Mouse (Mus musculus): ENCODE measurements around the gene Ngdn. TPM values are rescaled to one million over a fixed set of nuclear protein-coding genes. Genes with fewer than 3 reads are reported as not detected.
"Not testable (repeated sequence)": the region's sequence is repeated elsewhere in the genome, so short reads cannot be mapped to it uniquely, and the experiment has no call there.

Gene Ngdn
- 10 to 100 TPM; 17.8 to 19.0 TPM for total RNA-seq (2021)
- long read RNA-seq, experiment 1, transcript Ngdn-201 (11 exons, 1,200 nt): major isoform, 27 of 28 reads
- long read RNA-seq, experiment 1, partial matches to known transcripts: 1 of 28 reads
- long read RNA-seq, experiment 1, other reads (novel, unspliced or antisense): 0 of 28 reads
- long read RNA-seq, experiment 2, transcript Ngdn-201 (11 exons, 1,200 nt): major isoform, 23 of 29 reads
- long read RNA-seq, experiment 2, partial matches to known transcripts: 4 of 29 reads
- long read RNA-seq, experiment 2, other reads (novel, unspliced or antisense): 2 of 29 reads

GRCm38 (mm10) chr14:55014991-55015766 lies at the start of gene Ngdn:
Gene Ngdn, plus strand, starts transcription at chr14:55015454.
- intact Hi-C loops (cut with DNase I; ENCODE audit: low total_unique reads): loop anchor here (5.0 kb wide), 1 partner anchor 113 kb away; no protein-coding TSS in a partner anchor
- peak; percentile 94 for DNase-seq

- intact Hi-C loops (cut with DNase I; ENCODE audit: low total_unique reads): no loop called here
- DNase-seq: no peak
Measured at GRCm38 (mm10) chr14:54965631-54966030, 49.6 kb upstream of the Ngdn start.

GRCm38 (mm10) chr14:54966320-54966977 lies 48.8 kb upstream of the Ngdn start, which contains the start of gene Myh6:
Gene Myh6, minus strand, starts transcription at chr14:54966927.
- no peak for DNase-seq
- intact Hi-C loops (cut with DNase I; ENCODE audit: low total_unique reads): no loop called here

- no peak for DNase-seq
- intact Hi-C loops (cut with DNase I; ENCODE audit: low total_unique reads): no loop called here
Measured at GRCm38 (mm10) chr14:54967874-54968273, 47.4 kb upstream of the Ngdn start.

GRCm38 (mm10) chr14:54968344-54968743 lies 46.9 kb upstream of the Ngdn start:
- DNase-seq: no peak
- intact Hi-C loops (cut with DNase I; ENCODE audit: low total_unique reads): no loop called here

GRCm38 (mm10) chr14:54972786-54973185 lies 42.5 kb upstream of the Ngdn start:
- intact Hi-C loops (cut with DNase I; ENCODE audit: low total_unique reads); DNase-seq: not testable (repeated sequence)

- intact Hi-C loops (cut with DNase I; ENCODE audit: low total_unique reads): no loop called here
- no peak for DNase-seq
Measured at GRCm38 (mm10) chr14:54974068-54974791, 41.0 kb upstream of the Ngdn start.

- intact Hi-C loops (cut with DNase I; ENCODE audit: low total_unique reads): no loop called here
Measured at GRCm38 (mm10) chr14:54976633-54977032, 38.6 kb upstream of the Ngdn start, which contains the start of gene Gm17428. Gene Gm17428, plus strand, starts transcription at chr14:54976933.

GRCm38 (mm10) chr14:54978664-54979063 lies 36.6 kb upstream of the Ngdn start:
- no peak for DNase-seq
- intact Hi-C loops (cut with DNase I; ENCODE audit: low total_unique reads): no loop called here

More at GRCm38 (mm10) chr14:54976633-54977032, 38.6 kb upstream of the Ngdn start, which contains the start of gene Gm17428:
- DNase-seq: no peak

GRCm38 (mm10) chr14:54981934-54982333 lies 33.3 kb upstream of the Ngdn start:
- intact Hi-C loops (cut with DNase I; ENCODE audit: low total_unique reads): no loop called here
- no peak for DNase-seq

- intact Hi-C loops (cut with DNase I; ENCODE audit: low total_unique reads); DNase-seq: not testable (repeated sequence)
Measured at GRCm38 (mm10) chr14:54988350-54988874, 26.8 kb upstream of the Ngdn start.

- intact Hi-C loops (cut with DNase I; ENCODE audit: low total_unique reads): no loop called here
- DNase-seq: no peak
Measured at GRCm38 (mm10) chr14:54988882-54989281, 26.4 kb upstream of the Ngdn start.

GRCm38 (mm10) chr14:54989886-54990441 lies 25.3 kb upstream of the Ngdn start:
- intact Hi-C loops (cut with DNase I; ENCODE audit: low total_unique reads): loop anchor here (10.0 kb wide), 1 partner anchor 155 kb away; no protein-coding TSS in a partner anchor
- DNase-seq: no peak

GRCm38 (mm10) chr14:54992196-54992595 lies 23.1 kb upstream of the Ngdn start:
- intact Hi-C loops (cut with DNase I; ENCODE audit: low total_unique reads): loop anchor here (10.0 kb wide), 1 partner anchor 157 kb away; no protein-coding TSS in a partner anchor
- DNase-seq: no peak

GRCm38 (mm10) chr14:54993636-54994035 lies 21.6 kb upstream of the Ngdn start:
- intact Hi-C loops (cut with DNase I; ENCODE audit: low total_unique reads): loop anchor here (10.0 kb wide), 1 partner anchor 159 kb away; no protein-coding TSS in a partner anchor
- DNase-seq: no peak

- intact Hi-C loops (cut with DNase I; ENCODE audit: low total_unique reads): loop anchor here (10.0 kb wide), 1 partner anchor 160 kb away; no protein-coding TSS in a partner anchor
- DNase-seq: no peak
Measured at GRCm38 (mm10) chr14:54994136-54994868, 21.0 kb upstream of the Ngdn start, which contains the start of gene Myh7. Gene Myh7, minus strand, starts transcription at chr14:54994626.

GRCm38 (mm10) chr14:54994869-54995186 lies 20.4 kb upstream of the Ngdn start:
- DNase-seq: no peak
- intact Hi-C loops (cut with DNase I; ENCODE audit: low total_unique reads): loop anchor here (10.0 kb wide), 1 partner anchor 160 kb away; no protein-coding TSS in a partner anchor
